Mouse (Mus musculus) cerebellum, adult (tissue): ENCODE results near the gene Polr2l.

Experiments used
- ATAC-seq: cut with Nextera tagmentation; 2 replicates; pipeline ENCODE4 v1.9.2; 2017; ENCODE audit warnings: mild to moderate bottlenecking, moderate library complexity, mixed read lengths; ENCODE audit not compliant: insufficient number of reproducible peaks, low FRiP score, low TSS enrichment

Polr2l gene

DNA sequence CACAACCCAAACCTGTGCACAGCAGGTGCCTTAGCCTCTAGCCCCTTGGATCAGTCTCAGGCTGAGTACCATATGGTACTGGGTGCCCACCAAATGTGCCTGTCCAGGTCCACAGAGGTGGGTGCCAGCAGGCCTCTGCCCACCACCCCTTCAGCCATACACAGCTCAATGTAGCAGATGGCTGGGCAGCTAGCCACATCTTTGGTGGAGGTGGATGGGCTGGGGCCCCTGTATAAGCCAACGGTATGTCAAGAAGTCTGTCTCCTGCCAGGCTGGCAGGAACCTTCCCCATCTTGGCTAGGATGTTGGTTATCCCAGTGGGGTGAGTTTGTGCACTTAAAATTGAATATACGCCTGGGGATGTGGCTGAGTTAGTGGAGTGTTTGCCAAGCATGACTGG, 10.7 kb upstream of the Polr2l start:
- ATAC-seq = peak; percentile 47; the same call in 1 of the 2 replicates

DNA sequence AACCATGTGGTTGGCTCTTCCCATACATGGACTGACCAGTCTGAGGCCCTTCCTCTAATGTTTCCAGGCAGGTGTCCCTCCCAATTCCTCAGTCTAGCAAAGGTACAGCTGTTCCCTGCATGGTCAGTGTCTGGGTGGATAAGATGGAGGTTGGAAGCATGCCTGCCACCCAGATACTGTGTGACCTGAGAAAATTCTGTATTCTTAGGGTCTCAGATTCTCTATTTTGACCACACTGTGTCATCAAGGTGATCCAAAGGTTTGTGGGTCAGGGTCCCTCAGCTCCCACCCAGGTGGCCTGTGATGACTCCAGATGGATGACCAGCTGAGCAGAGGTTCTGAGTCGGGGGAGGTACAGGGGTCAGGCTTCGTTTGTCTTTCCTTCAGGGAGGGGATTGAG, 10.3 kb upstream of the Polr2l start:
- ATAC-seq = no peak

DNA sequence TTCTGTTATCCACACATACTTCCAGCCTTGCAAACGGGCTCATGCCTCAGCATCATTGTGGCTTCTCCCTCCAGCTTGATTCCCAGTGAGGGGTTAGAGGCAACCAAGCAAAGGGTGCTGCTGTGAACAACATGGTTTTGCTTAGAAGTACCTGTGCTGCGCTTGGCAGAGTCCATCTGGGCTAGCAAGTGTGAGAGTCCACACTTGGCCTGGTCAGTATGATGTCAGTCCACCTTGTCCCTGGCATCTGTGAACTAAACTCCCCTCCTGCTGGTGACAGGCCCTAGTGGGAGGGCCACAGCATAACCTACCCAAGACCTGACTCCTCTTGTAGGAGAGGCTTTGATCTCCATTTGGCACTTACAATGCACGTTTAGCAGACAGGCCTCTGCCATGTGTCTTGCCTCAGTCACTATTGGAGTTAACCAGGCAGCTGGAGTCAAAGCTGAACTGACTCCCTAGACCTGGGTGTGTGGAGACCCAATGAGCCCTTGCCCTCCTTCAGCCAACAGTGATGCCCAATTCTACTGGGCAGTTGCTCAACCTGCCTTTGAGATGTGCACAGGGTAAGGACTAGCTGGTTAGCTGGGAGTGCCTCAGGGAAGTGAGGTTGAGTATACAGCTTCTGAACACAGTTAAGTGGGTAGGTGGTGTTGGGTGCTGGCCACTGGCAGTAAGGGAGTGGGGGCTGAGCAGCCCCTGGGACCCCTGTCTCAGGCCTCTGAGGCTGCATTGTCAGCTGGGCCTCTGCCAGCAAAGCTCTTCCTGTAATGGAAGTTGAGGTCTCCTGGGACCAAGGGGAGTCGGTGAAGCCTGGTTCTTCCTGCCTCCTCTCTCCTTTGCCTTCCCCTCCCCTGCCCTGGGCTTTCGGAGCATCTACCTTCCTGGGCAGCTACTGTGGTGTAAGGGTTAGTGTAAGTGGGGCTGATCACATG, 9.5 kb upstream of the Polr2l start:
- ATAC-seq = no peak

DNA sequence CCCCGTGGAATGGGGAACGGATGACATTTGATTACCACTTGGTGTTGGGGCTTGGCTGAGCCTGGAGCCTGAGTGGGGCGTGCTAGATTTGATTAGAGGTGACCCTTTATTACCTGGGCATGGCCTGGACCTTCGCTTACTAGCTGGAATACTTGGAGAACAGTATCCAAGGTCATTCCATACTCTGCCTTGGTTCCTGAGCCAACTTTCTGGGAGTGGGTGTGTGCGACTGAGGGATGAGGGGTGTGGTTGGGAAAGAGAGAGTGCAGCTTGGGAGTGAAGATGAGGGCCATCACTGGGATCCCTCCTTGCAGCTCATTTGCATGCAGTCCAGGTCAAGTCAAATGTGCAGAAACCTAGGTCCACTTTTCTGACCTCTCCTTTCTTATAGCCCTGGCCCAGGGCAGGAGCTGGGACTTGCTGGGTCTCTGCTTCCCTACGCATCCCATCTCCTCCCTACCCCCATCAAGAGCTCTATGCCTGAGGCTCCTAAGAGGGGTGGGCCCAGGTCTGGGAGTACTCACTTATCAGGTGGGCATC, 8.3 kb upstream of the Polr2l start:
- no peak for ATAC-seq

GRCm38 (mm10) chr7:141482531-141483024, 7.6 kb upstream of the Polr2l start:
- no peak for ATAC-seq

GRCm38 (mm10) chr7:141481498-141482401, 6.8 kb upstream of the Polr2l start:
- ATAC-seq = no peak; the same call in 1 of the 2 replicates

GRCm38 (mm10) chr7:141480842-141481497, 6.0 kb upstream of the Polr2l start:
- ATAC-seq = peak; percentile 32

DNA sequence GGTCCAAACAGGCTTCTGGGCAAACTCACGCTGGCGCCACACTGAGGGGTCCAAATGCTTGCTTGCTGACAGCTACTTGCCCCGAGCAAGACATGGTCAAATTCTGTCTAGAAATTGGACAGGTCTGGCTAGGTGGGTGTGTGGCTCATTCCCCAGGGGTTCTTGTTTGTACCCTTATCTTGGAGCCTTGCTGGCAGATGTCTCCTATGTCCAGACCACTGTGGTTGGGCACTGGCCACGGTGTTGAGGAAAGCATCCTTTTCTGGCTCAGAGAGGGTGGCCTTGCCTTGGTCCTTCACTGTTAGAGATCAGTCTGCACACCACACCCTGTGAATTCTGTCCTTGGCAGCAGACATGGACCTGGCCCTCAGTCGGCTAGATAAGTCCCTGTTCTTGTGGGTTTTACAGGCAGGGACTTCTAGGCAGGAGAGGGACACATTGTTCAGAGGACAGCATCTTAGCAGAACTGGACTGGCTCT, 3.4 kb upstream of the Polr2l start:
- no peak for ATAC-seq

DNA sequence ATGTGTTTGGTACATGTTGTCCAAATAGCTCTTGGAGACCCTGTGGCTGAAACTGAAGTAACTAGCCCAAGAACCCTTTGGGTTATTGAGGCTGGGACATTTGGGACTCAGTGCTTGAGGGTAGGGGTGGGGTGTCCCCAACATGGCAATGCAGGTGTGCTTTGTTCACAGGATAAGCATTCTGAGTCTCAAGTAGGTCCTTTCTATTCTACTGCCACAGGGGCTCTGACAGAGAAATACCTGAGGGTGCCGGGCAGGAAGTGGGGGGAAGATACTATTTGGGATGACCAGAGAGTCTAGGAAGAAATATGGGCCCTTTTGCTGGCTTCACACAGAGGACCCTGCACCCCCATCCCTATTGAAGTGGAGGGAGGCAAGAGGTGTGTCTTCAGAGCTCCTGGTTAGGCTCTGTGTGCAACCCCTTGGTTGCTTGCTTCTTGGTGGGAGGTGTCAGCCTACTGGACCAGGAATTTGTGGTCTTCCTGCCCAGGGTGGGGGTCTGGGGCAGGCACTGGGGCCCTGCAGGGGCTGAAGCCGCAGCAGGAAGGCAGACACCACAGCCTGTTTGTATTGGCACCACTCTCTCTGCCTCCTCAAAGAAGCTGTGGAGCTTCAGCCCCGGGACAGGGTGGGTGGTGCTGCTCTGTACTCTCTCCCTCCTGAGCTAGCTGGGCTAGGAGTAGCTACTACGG, 2.8 kb upstream of the Polr2l start:
- ATAC-seq = no peak

DNA sequence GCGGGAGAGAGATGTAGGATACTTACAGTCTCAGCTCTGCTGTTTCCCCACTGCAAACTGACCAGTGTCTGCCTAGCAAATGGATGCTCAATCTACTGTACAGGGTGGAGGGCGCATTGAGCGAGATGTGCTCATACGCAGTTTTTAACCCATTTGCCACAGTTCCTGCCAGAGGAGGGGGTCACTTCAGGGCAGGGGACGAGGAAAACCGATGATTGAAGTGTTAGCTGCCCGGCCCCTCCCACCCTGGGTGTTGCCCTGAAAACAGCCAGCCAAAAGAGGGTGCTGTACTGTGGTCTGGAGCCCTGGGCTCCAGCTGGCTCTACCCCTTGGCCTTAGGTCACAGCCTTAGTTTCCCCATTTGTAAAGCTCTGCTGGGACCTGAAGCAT, 2.0 kb upstream of the Polr2l start:
- ATAC-seq = no peak

GRCm38 (mm10) chr7:141476226-141476980, 1.5 kb upstream of the Polr2l start:
- ATAC-seq = no peak

GRCm38 (mm10) chr7:141475805-141476158, 850 bp upstream of the Polr2l start:
- ATAC-seq = no peak

GRCm38 (mm10) chr7:141474160-141474559, 772 bp downstream of the Polr2l start:
- no peak for ATAC-seq

GRCm38 (mm10) chr7:141472763-141473162, 2.2 kb downstream of the Polr2l start:
- ATAC-seq = no peak

GRCm38 (mm10) chr7:141472226-141472625, 2.7 kb downstream of the Polr2l start:
- no peak for ATAC-seq

DNA sequence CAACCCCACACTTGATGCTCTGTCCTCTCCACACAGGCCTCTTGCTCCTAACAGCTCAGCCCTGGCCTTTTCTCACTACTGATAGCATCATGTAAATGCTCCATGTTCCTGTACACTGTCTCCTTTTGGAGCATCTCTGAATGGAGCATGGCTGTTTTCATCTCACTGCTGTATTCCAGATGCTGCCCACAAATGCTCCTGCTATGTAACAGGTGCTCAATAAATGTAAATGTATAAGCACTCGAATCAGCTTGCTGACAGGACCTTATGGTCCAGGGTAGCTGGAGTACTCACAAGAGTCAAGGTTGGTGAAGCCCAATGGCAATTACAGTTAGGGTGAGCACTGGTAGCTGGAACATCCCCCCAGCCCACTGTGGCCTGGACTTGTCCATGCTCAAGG, 3.7 kb downstream of the Polr2l start:
- no peak for ATAC-seq

DNA sequence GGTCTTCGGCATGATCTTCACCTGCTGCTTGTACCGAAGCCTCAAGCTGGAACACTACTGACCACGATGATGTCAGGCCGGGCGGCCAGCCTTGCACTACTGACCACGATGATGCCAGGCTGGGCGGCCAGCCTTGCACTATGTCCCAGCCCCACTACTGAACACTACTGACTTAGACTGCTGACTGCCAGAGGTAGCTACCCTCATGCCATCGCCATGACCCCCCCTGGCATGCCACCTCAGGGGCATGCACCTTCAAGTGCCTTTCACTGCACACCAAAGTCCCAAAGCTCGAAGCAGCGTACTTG, 4.3 kb downstream of the Polr2l start:
- ATAC-seq = no peak

GRCm38 (mm10) chr7:141469901-141470636, 4.9 kb downstream of the Polr2l start:
- ATAC-seq = no peak
